Mouse (Mus musculus): ENCODE results near the gene Kctd3.
"Not testable (repeated sequence)": the region's sequence is repeated elsewhere in the genome, so short reads cannot be mapped to it uniquely, and the experiment has no call there.

Gene Kctd3

DNA sequence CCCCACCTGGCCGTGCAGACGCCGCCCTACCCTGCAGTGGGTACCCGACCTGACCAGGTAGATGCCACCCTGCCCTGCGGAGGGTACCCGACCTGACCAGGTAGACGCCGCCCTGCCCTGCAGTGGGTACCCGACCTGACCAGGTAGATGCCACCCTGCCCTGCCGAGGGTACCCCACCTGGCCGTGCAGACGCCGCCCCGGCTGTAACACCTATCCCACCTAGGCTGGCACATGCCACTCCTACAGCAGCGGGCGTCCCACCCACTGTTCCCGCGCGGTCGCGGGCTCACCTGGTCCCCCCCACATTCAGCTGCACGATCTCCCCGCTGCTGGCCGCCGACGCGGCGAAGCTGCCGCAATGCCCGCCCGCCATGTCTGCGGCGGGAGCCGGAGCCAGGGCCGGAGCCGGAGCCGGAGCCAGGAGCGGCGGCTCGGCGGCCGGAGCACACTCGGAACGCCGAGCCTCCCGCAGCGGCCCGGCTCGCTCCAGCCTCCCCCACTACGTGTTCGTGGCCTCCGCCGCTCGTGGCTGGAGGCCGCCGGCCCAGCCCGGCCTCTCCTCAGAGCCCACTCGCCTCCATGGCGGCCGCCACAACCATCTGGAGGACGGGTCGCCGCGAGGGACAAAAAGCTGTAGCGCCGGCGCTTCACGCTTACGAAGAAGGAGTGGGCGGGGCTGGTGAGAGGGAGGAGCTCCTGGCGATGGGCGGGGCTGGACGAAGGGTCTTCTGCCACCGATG, at the start of gene Kctd3:
Gene Kctd3, minus strand, starts transcription at position 603 of the 741 bp plus-strand sequence.
- in situ Hi-C loops (cut with MboI): no loop called here

DNA sequence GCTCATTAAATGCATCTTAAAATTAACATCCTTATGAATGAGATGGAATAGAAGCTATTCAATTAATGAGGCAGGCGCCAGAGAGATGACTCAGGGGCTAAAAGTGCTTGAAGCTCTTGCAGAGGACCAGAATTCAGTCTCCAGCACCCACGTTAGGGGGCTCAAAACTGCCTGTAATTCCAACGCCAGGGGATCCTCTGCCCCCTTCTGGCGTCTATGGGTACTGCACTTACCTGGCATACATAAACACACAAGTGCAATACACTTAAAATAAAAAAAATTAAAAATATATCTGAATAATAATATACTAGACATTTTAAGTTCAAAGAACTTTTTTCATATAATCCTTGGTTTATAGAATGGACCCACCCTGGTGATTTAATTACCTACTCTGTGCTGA, 49.8 kb upstream of the Kctd3 start:
- in situ Hi-C loops (cut with MboI): no loop called here

DNA sequence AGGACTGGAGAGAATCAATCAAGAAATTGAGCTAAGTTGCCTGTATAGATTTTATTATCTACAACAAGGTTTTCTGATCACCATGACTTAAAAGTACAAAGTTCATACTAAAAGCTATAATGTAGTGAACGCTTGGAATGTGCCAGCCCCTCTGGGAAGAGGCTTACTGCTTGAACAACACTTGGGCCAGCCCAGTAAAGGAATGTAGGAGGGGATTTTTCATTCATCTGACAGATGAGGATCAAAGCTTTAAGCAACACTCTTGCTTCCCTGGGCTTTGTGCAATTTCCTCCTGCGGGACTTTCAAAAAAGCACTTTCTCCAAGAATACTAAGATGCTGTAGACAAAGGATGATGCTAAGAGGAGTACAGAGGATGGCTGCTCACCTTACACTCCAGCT, 48.3 kb upstream of the Kctd3 start:
- in situ Hi-C loops (cut with MboI): no loop called here

DNA sequence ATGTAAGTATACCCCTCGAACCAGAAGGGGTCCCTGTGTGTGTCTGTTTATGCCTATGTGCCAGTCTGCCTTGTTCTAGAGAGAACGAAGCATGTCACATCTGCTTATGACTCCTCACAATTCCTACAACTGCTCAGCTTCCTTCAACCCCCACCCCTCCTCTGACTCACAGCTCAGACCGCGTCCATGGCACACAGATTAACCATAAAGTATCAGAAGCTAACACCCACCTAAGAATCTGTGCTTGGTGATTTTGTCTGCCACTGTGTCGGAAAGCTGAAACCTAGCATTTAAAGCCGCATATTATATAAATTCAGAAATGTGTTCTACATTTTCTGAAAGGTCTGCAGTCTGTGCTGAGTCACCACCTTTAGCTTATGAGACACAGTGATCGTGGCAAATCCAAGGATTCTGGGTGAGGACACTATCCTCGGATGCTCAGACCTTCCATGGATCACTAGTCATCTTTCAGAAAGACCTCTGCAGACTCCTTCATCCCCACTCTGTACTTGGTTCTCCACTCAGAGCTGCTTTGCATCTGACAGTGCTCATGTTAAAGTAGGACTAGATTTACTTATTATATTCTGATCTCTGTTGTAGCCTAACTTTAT, 47.4 kb upstream of the Kctd3 start:
- in situ Hi-C loops (cut with MboI): no loop called here

DNA sequence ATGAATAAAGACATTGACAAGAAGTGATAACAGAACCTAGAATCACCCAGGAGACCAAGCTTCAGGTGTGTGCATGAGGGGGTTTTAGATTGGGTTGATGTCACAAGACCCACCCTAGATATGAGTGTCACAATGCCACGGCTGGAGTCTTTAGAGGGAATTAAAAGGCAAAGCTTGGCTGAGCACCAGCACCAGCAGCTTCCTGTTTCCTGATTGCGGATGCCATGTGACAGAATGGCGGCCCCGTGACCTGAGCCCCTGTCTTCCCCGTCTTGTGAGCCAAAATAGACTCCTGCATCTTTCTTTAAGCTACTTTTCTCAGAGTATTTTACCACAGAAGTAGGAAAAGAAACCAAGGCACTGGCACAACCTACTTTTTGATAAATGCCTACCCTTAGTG, 46.5 kb upstream of the Kctd3 start:
- in situ Hi-C loops (cut with MboI): no loop called here

DNA sequence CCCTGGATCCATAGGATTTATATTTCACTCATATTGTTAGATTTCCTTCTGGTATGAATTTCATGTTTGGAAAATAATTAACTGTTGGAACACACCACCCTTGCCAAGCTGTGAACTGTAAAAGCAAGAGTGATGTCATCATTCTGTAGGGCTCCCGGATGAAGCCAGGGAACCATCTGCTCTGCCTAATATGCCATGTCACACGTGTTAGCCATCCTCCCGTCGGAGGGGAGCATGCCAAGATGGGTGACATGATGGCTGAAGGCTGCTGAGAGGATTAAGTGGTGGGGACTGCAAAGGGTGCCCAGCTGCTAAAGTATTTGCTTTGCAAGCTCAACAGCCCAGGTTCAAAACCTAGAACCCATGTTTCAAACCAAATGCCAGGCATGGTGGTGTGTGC, 44.5 kb upstream of the Kctd3 start:
- in situ Hi-C loops (cut with MboI): no loop called here

DNA sequence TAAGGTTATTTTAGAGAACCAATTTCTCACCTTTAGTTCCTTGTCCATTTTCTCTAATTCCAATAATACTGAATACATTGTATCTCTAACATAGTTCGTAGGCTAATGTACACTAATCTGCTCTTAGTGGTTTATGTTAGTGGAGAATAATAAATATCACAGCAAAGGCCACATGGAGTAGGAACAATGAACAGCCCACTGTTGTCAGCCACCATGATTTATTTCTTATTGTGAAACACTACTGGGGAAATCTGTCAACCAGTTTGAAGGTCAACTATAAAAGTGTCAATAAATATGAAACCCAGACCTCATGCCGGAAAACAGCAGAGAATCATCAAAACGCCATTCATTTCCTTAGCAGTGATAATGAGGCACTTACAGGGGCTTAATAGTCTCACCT, 42.5 kb upstream of the Kctd3 start:
- in situ Hi-C loops (cut with MboI): no loop called here

DNA sequence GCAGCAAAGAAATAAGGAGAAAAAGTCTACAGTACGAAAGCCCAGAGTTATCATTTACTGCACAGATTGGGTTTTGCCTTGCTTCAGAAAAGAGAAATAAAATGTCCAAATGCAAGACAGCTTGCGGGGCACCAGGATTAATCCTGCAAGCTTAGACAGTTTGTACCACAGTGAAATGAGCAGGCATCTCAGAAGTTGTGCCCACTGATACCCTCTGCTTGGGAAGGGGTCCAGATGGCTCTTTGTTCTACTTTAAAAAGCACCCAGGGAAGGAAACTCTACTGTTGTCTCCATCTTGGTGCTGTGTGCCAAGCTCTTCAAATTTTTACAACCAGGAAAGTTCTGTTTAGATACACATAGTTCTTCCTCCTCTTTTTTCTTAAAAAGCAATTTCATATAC, 40.7 kb upstream of the Kctd3 start:
- in situ Hi-C loops (cut with MboI): no loop called here

DNA sequence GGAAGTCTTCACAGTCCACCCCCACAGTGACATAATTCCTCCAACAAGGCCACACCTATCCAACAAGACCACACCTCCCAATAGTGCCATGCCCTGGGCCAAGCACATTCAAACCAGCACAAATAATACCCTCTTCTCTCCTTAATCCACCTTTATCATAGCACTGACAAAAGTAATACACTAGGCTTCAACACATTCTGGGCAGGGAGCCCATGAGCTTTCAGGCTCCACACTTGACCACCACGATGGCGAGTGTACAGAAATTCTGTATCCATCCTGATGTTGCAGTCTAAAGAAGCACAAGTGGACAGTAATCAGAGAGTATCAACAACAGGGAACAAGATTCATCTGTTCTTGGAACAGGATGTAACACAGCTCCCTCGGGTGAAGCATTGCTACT, 40.3 kb upstream of the Kctd3 start:
- in situ Hi-C loops (cut with MboI): no loop called here

DNA sequence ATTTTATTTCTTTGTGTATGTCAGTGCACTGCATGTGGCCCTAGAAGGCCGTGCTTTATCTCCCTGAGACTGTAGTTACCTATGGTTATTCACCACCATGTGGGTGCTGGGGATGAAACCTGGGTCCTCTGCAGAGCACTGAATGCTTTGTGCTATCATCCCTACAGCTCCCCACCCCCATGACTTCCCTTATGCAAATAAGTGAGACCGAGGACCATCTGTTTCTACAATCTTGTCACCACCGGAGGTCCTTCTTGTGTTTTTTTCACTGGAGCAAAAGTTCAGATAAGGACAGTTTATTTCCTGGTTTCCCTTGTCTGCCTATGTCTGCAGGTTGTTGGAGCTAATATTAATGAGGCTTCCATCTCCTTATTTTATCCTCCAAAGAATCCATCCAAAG, 39.2 kb upstream of the Kctd3 start:
- in situ Hi-C loops (cut with MboI): no loop called here

DNA sequence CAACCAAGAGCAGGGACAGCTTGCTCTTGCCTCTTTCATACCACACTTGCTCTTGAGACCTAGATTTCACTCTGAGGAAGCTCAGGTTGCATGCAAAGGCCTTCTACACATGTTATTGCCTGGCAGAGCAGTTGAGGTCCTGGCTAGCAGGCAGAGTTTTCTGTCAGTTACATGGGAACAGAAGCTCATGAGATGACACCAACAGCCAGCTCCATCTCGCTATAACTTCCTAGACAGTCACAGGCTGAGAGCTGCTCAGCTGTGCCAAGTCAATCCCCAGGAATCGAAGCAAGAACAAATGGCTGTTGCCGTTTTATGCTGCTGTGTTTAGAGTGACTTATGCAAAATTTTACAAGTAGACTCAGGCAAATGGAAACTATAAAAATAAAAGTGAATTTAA, 38.7 kb upstream of the Kctd3 start:
- in situ Hi-C loops (cut with MboI): no loop called here

DNA sequence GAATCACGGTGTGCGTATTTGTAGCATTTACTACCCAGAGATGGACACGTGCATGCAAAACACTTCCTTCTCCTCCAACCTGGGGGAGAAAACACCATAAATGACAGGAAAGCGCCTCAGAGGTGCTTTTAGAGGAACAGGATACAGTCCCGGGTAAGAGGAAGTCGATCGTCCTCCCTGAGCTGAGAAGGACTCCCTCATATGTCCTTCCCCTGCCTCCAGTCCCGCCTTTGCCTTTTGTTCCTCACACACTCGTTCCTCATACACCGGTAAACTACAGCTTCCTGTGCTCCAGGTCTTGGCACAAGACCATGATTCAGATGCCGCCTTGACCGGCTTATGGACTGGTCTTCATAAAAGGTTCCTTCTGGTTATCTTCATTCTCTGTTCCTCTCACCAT, 33.6 kb upstream of the Kctd3 start:
- in situ Hi-C loops (cut with MboI): no loop called here

DNA sequence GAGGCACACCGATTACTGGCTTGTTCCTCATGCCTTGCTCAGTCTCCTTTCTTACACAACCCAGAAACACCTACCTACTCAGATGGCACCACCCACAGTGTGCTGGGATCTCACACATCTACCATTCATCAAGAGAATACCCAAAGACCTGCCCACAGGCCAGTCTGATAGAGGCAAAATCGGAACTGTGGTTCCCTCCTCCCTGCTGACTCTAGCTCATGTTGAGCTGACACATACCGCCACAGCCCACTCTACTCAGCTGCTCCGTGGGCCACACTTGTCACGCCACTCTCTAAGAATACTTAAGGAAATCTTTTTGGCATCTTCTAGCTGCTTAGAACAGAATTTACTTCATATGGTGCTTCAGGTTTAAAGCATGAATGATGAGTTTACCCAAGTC, 31.7 kb upstream of the Kctd3 start:
- in situ Hi-C loops (cut with MboI): no loop called here

DNA sequence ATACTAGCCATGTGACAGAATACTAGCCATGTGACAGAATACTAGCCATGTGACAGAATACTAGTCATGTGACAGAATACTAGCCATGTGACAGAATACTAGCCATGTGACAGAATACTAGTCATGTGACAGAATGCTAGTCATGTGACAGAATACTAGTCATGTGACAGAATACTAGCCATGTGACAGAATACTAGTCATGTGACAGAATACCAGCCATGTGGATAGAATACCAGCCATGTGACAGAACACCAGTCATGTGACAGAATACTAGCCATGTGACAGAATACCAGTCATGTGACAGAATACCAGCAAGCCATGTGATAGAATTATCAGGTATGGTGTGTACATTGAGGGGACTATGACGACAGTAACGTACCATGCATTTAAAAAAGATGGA, 25.2 kb upstream of the Kctd3 start:
- in situ Hi-C loops (cut with MboI): not testable (repeated sequence)

DNA sequence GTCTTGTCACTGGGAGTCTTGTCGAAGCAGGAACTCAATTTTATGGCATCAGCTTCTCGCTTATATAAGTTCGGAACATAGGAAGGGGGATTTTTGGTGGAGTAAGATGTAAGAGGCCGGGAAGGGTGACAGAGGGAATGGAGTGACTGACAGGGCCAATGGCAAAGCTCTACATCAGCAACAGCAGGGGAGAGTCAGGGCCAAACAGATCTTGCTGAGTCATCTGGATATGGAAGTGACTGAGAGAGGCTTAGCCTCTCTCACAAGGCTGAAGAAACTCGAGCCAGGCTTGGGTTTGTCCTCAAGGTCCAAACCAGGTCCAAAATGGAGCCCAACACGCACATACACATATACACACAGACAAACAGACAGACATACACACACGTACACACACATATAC, 23.3 kb upstream of the Kctd3 start:
- in situ Hi-C loops (cut with MboI): no loop called here

DNA sequence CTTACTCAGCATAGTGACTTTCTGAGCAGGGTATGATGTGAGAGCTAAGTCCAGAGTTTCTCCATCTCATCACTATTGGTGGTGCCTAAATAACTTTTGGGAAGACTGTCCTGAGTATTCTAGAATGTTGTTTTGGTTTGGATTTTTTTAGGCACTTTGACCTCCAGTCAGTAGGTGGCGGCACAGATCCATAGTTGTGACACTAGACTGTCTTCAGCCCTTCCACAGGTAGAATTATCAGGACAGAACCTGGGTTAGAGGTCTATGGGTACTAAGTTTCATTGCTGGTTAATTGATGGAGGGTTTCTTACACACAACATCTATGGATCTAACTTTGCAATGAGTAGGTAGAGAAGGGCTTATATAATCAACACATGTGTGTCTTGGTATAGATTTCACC, 20.6 kb upstream of the Kctd3 start:
- in situ Hi-C loops (cut with MboI): loop anchor here (10.0 kb wide), 1 partner anchor 597 kb away; no protein-coding TSS in a partner anchor

DNA sequence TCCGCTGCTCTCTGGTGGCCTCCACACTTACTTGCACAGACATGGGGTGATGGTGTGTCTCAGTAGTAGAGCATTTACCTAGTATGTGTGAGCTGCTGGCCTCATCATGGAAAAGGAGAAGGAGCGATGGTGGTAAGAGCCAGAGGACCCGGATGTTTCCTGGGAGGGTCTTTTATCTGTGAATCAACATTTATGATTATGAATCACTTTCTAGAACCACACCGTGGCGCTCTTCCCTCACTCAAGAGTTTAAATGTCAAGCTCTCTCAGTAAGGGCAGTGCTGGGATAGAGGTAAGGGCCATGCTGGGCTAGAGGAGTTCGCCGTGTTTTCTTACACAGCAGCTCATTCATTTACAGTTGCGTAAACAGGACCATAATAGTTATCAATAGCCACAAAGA, 19.2 kb upstream of the Kctd3 start:
- in situ Hi-C loops (cut with MboI): loop anchor here (10.0 kb wide), 1 partner anchor 598 kb away; no protein-coding TSS in a partner anchor

DNA sequence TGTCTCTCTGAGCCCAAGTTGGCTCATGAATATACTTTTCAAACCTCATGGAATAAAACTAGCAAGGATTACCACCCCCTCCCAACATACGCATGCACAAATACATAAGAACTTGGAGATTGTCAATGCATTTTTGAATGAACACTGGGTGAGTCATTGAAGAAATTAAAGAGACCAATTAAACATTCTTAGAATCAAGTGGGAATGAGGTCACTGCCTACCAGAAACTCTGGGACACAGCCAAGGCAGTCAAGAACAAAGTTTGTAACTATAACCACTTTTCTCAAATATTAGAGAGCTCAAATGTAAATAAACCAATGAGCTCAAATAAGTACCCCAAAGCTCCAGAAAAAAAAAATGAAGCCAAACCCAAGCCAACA, 16.1 kb upstream of the Kctd3 start:
- in situ Hi-C loops (cut with MboI): loop anchor here (10.0 kb wide), 1 partner anchor 601 kb away; no protein-coding TSS in a partner anchor

DNA sequence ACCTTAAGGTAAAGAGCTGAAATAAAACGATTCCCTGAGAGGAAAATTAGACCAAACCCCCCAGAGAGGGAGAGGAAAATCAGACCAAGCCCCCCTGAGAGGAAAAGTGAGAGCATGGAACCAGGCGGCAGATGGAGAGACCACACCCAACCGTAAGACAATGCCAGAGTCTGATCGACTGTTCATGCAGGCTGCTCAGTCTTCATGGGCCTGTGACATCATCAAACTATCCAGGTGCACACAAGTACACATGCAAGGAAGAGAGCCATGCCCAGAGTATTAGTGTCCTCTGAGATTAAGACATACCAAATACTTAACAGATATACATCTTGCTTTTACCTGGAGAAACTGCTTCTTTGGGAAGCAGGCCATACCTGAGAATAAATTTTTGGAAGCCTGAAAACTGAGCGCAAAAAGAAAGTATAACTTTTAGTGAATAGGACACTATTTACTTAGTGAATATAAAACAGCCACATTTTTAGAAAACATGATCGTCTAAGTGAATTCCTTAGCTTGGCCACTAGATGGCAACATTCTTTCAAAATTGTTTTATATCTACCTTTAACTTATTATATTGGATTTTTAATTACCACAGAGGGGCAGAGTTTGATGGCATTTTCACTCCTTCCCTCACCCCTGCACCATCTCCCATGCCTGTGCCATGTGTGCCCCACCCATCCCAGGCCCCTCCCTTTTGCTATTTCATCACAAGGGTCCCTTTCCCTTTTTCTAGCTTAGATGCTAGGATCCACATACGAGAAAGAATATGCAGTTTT, 15.5 kb upstream of the Kctd3 start:
- in situ Hi-C loops (cut with MboI): loop anchor here (10.0 kb wide), 1 partner anchor 602 kb away; no protein-coding TSS in a partner anchor

DNA sequence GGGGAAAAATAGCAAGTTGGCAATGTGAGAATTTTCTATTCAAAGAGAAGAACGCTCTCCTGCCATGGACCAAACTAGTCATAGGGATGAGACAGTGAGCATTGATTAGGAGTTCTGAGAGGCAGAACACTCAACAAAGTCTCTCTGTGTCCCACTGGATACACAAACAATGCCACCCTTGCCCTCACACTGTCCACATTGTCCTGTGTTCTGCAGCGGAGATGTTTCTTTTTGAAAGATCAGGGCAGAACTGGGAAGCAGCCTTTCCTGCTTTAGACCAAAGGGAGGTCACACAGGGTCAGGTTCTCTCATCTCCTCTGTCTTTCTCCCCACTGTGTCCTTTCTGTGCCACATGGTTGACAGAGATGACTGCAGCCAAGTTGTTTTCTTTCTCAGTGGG, 7.7 kb upstream of the Kctd3 start:
- in situ Hi-C loops (cut with MboI): no loop called here

DNA sequence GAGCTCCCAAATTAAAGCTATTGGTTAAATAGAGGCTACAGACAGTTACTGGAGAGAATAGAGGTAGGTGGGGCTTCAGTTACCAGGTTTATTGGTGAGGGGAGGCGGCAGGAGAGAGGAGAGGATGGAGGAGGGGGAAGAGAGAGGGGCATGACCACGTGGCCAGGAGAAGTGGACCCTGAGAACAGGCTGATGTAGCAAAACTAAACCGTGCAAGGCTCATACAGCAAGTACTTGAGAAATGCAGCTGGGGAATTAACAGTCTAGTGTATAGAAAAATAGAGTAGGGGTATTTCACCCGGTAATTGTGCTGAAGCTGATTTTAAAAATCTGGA, 5.9 kb upstream of the Kctd3 start:
- in situ Hi-C loops (cut with MboI): no loop called here

DNA sequence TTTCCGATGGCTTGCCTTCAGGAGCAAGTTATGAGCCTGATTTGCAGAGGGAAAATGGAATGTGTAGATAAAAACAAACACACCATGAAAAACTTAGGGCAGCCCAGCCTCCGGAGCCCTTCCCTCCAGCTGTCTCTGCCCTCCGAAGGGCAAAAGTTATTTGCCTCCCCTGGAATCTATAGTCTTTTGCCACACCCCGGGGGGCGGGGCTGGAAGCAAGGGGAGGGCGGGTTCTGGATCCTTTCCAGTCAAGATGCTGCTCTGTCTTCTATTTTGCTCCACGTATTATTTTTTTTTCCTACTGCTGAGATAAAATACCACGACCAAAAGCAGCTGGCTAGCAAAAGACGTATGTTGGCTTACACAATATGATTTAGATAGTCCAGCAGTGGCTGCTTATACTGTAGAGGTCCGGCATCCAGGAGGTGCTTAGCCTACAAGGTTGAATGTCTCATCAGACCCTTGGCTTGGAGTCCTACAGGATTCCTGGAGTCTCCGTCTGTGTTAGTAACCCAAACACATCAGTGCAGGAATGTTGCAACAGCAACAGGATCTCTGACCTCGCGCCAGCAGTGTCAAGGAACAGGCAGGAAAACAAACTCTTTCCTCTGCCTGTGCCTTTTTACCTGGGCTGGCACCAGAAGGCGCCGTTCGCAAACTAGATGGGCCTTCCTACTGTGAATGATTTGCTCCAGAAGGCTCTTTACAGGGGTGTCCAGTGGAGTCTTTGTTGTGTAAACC, 5.4 kb upstream of the Kctd3 start:
- in situ Hi-C loops (cut with MboI): no loop called here

Data from mature B cell (primary cell).